Mouse (Mus musculus) intestine, embryonic 15.5 days (tissue): ENCODE results near the gene Tmem161b. TPM values are rescaled to one million over a fixed set of nuclear protein-coding genes. Genes with fewer than 3 reads are reported as not detected.
"Not testable (repeated sequence)": the region's sequence is repeated elsewhere in the genome, so short reads cannot be mapped to it uniquely, and the experiment has no call there.

ENCODE experiments used
- ATAC-seq: fragments of 200-750 bp; cut with Nextera tagmentation; 2 replicates; pipeline ENCODE4 v1.8.0; 2017; ENCODE audit warnings: moderate TSS enrichment, moderate library complexity
- H3K27ac ChIP-seq: fragments of 300-500 bp; sonication (generic); 2 replicates; pipeline ENCODE4 v1.5.1; 2015; ENCODE audit warnings: mild to moderate bottlenecking, inconsistent platforms
- H3K27me3 ChIP-seq: fragments of 300-500 bp; sonication (generic); replicated peaks from 2 replicates; pipeline ENCODE4 v1.6.1; 2015; ENCODE audit warnings: inconsistent platforms
- H3K36me3 ChIP-seq: fragments of 300-500 bp; sonication (generic); 2 replicates; pipeline ENCODE4 v1.6.1; 2015; ENCODE audit warnings: inconsistent platforms
- H3K4me1 ChIP-seq: fragments of 300-500 bp; sonication (generic); replicated peaks from 2 replicates; pipeline ENCODE4 v1.6.1; 2015; ENCODE audit warnings: inconsistent platforms
- H3K4me2 ChIP-seq: fragments of 300-500 bp; sonication (generic); replicated peaks from 2 replicates; pipeline ENCODE4 v1.6.1; 2015; ENCODE audit warnings: mild to moderate bottlenecking, inconsistent platforms
- H3K4me3 ChIP-seq: fragments of 300-500 bp; sonication (generic); replicated peaks from 2 replicates; pipeline ENCODE4 v1.5.1; 2015; ENCODE audit warnings: inconsistent platforms
- H3K9ac ChIP-seq: fragments of 300-500 bp; sonication (generic); 2 replicates; pipeline ENCODE4 v1.6.1; 2015; ENCODE audit warnings: inconsistent platforms
- H3K9me3 ChIP-seq: fragments of 300-500 bp; sonication (generic); 2 replicates; pipeline ENCODE4 v1.6.1; 2016; ENCODE audit warnings: inconsistent platforms
- WGBS: fragments of 180-500 bp; shearing (Covaris S2); methylation state at CpG from one replicate; pipeline ENCODE4 v1.1.7; 2015; 5-methylcytosine and 5-hydroxymethylcytosine counted together
- polyA plus RNA-seq: library from polyadenylated mRNA; unstranded; fragments of >200 nt; fragmentation: Nextera tagmentation; extraction: Ambion mirVana; gene quantifications from 2 replicates; pipeline ENCODE4 v1.2.1, GENCODE M21; 2015

Gene Tmem161b
- 25.0 and 30.1 TPM in 2 replicates for polyA plus RNA-seq

DNA sequence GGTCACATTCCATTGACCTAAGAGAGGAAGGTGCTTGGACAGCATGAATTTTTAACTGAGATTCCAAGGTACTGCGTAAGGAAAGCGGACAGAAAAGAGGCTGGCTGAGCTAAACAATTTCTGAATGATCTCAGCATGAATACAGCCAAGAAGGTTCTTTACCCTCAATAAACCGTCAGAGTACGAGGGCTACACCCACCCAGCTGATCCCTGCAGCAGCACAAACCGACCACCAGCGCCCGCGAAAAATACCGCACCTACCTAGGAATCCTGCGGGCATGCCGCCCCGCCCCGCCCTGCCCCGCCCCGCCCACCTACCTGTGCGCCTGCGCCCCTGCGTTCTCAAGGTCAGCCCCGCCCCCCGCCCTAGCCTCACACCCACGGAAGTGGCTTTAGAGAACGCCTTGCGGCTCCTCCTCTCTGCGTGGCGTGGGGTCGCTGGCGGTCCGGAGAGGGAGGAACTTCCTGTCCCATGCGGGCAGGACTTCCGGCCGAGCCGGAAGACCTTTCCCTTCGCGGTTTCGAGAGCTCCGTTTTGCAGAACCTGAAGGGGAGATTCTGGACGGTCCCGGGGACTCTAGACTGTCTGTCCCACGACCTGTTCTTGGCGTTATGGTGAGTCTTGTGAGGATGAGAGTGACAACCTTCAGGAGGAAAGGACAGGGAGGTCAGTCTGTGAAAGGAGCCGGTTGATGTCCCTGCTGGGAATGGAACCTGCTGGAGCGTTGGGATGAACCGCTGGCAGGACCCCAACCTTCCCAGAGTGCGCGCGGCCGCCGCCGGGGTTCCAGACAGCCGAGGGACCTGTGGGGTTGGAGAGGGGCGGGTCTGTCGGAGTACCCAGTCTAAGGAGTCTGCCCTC, at the start of gene Tmem161b:
Gene Tmem161b (plus strand): TSS at position 477 of the 862 bp plus-strand sequence.
- peak within 1 kb of the TSS; percentile 74 for H3K27ac ChIP-seq
- ATAC-seq, result peak; percentile 98
- no peaks in the 10 kb centered on the region; the same call in 1 of the 2 replicates for H3K4me1 ChIP-seq
- H3K4me2 ChIP-seq, result peak within 1 kb of the TSS; percentile 77
- WGBS, result under 1% methylated on average over 50 of the region's 52 CpGs
- peak within 1 kb of the TSS; percentile 71 for H3K4me3 ChIP-seq
- no peaks in the 10 kb centered on the region for H3K36me3 ChIP-seq
- H3K9ac ChIP-seq, result peak within 1 kb of the TSS; percentile 68
- no peaks in the 10 kb centered on the region for H3K9me3 ChIP-seq
- no peaks in the 10 kb centered on the region for H3K27me3 ChIP-seq

DNA sequence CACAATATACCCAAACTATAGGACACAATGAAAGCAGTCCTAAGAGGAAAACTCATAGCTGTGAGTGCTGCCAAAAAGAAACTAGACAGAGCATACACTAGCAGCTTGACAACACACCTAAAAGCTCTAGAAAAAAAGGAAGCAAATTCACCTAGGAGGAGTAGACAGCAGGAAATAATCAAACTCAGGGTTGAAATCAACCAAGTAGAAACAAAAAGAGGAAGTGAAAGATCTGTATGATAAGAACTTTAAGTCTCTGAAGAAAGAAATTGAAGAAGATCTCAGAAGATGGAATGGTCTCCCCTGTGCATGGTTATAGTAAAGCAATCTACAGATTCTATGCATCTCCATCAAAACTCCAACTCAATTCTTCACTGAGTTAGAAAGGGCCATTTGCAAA, 36.3 kb upstream of the Tmem161b start:
- not testable (repeated sequence) for H3K9me3 ChIP-seq, H3K27me3 ChIP-seq, H3K4me2 ChIP-seq, H3K36me3 ChIP-seq, ATAC-seq, H3K4me3 ChIP-seq, H3K27ac ChIP-seq, H3K4me1 ChIP-seq, H3K9ac ChIP-seq

DNA sequence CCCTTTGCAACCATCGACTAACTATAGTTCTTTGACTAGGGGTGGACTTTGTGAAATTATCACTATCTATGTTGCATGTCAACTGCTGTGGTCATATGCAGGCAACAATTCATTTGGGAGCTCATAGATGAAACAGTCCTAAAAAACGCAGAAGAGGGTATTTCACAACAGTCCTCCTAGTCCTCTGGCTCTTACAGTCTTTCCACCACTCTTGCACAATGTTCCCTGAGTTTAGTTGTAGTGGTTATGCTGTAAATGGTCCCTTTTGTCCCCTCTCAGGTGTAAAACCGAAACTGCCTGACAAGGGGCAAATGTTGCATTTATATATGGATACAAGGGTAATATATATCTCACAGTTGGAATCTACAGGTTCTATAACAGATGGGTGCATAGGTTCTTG, 29.4 kb upstream of the Tmem161b start:
- H3K36me3 ChIP-seq, result no peaks in the 10 kb centered on the region
- H3K27me3 ChIP-seq, result no peaks in the 10 kb centered on the region
- H3K9me3 ChIP-seq, result no peaks in the 10 kb centered on the region
- no peak overlapping the region for H3K27ac ChIP-seq
- H3K4me1 ChIP-seq, result no peaks in the 10 kb centered on the region
- no peak for ATAC-seq
- WGBS, result 81% methylated on average over 3 of the region's 3 CpGs
- H3K4me3 ChIP-seq, result no peak overlapping the region
- no peak overlapping the region for H3K4me2 ChIP-seq
- no peak overlapping the region for H3K9ac ChIP-seq

DNA sequence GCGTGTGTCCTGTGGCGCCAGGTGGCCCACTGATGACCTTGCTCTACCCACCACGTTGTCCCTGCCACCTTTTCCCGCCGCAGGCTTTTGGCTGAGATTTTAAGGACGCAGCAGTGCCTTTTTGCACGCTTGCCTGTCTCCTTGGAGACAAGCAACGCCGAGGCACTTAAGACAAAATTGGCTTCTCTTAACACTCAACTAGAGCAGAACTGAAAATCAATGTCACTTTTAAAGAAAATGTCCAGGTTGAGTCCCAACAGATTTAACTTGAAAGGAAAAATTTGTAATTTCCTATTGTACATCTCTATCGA, 541 bp downstream of the Tmem161b start:
- Histone ChIP-seq H3K9me3 (no peaks in the 10 kb centered on the region), H3K27me3 (no peaks in the 10 kb centered on the region), H3K4me2 (peak overlapping the region; percentile 77), H3K36me3 (no peaks in the 10 kb centered on the region), H3K4me3 (peak overlapping the region; percentile 71), H3K9ac (peak overlapping the region; percentile 68), H3K4me1 (no peaks in the 10 kb centered on the region; the same call in 1 of the 2 replicates), H3K27ac (peak overlapping the region; percentile 74)
- whole genome bisulfite sequencing, result 2% methylated on average over 10 of the region's 10 CpGs
- no peak for ATAC-seq

DNA sequence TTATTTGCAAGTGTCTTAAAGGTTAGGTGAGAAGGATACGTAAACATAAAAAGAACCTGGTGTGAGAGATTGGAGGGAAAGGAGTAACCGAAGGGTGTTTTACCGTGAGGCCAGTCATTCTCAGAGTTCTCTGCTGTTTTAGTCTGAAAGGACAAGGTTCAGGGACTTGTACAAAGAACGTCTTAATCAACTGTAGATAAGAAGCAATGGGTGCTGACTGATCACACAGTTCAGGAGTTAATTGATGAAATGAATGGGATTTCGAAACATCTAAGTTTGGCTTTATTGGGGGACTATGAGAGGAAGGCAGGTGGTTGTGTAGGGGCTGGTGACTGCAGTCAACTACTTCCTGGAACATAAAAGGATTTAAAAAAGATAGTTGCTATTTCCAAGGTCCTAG, 922 bp downstream of the Tmem161b start:
- H3K4me2 ChIP-seq, result peak overlapping the region; percentile 77
- no peaks in the 10 kb centered on the region; the same call in 1 of the 2 replicates for H3K4me1 ChIP-seq
- 40% methylated on average over 5 of the region's 5 CpGs for WGBS
- peak; percentile 72 for ATAC-seq
- H3K36me3 ChIP-seq, result no peaks in the 10 kb centered on the region
- no peaks in the 10 kb centered on the region for H3K9me3 ChIP-seq
- peak overlapping the region; percentile 68 for H3K9ac ChIP-seq
- H3K27ac ChIP-seq, result peak overlapping the region; percentile 74
- H3K4me3 ChIP-seq, result peak overlapping the region; percentile 71
- H3K27me3 ChIP-seq, result no peaks in the 10 kb centered on the region

DNA sequence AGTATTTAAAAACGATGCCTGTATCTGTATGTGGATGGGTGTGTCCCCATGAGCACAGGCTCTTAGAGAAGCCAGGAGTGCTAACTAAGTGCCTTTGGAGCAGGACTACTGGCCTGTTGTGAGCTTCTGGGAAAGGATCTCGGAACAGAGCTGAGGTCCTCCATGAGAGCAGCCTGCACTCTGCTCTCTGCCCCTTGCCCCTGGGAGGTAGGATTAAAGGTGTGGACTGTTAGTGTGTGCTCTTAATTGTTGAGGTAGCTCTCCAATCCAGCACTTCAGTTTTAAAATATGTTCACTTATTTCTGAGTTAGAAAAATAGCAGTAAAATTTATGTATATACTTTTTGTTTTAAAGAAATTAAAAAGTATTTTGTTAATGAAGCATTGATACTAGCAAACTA, 11.9 kb downstream of the Tmem161b start:
- Histone ChIP-seq H3K9me3 (no peaks in the 10 kb centered on the region), H3K4me3 (no peak overlapping the region), H3K27ac (no peak overlapping the region), H3K36me3 (no peaks in the 10 kb centered on the region; the same call in 1 of the 2 replicates), H3K27me3 (no peaks in the 10 kb centered on the region), H3K9ac (no peak overlapping the region), H3K4me1 (no peaks in the 10 kb centered on the region), H3K4me2 (no peak overlapping the region)
- peak; percentile 75; the same call in 1 of the 2 replicates for ATAC-seq
- 80% methylated on average over 2 of the region's 2 CpGs for WGBS

DNA sequence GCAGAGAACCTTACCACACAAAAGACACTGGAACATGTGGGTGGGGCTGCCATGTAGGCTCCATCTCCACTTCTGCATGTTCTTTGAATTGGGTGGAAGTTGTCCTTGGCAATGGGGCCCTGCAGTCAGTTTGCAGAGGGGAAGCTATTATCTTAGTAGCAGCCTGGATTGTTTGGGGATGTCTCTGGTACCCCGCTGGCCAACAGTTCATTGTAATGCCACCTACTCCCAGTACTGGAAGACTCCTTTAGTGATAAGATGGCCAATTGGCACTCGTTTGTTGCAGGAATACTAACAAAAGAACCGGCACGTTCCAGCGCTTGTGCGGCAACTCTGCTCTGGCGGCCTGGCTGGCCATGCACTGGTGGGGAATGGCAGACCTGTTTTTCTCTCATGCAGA, 14.7 kb downstream of the Tmem161b start:
- Histone ChIP-seq H3K36me3 (no peaks in the 10 kb centered on the region; the same call in 1 of the 2 replicates), H3K9ac (no peak overlapping the region), H3K9me3 (no peaks in the 10 kb centered on the region), H3K4me2 (no peak overlapping the region), H3K27ac (no peak overlapping the region), H3K4me3 (no peak overlapping the region), H3K27me3 (no peaks in the 10 kb centered on the region), H3K4me1 (no peaks in the 10 kb centered on the region)
- ATAC-seq, result no peak
- 94% methylated on average over 7 of the region's 7 CpGs for WGBS

DNA sequence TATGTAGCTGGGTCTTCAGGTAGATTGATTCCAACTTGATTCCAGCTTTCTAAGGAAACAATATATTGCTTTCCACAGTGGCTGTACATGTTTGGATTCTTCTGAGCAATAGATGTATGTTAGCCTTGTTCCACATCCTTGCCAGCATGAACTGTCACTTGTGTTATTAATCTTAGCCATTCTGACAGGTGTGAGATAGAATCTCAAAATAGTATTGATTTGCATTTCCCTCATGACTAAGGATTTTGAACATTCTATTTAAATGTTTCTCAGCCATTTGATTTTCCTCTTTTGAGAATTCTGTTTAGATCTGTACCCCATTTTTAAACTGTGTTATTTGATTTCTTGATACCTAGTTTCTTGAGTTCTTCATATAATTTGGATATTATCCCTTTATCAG, 16.1 kb downstream of the Tmem161b start:
- Histone ChIP-seq H3K9ac (no peak overlapping the region), H3K9me3 (no peaks in the 10 kb centered on the region), H3K4me3 (no peak overlapping the region), H3K4me2 (no peak overlapping the region), H3K27ac (no peak overlapping the region), H3K27me3 (no peaks in the 10 kb centered on the region), H3K4me1 (no peaks in the 10 kb centered on the region), H3K36me3 (no peaks in the 10 kb centered on the region; the same call in 1 of the 2 replicates)
- no peak for ATAC-seq

DNA sequence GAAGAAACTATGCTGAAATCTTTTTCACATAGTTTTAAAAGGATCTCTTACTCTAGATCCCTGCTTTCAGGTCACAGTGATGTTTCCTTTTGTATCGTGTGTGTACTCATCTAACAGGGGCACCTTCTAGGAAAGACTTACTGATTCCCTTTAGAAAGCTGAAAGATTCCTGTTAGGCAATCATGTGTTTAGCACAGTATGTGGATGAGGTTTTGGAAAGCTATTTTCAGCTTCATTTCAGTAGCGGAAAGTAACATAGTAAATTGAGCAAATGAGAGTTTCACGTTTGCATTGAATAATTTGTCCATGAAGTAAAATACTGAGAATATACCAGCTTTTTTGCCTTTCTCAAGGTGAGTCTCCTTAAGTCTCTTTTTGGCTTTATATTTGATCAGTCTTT, 26.0 kb downstream of the Tmem161b start:
- Histone ChIP-seq H3K4me2 (no peak overlapping the region), H3K9ac (no peak overlapping the region), H3K36me3 (no peaks in the 10 kb centered on the region), H3K4me1 (no peaks in the 10 kb centered on the region), H3K27me3 (no peaks in the 10 kb centered on the region), H3K4me3 (no peak overlapping the region), H3K27ac (no peak overlapping the region), H3K9me3 (no peaks in the 10 kb centered on the region)
- ATAC-seq, result no peak
- 87% methylated on average over 3 of the region's 3 CpGs for WGBS

DNA sequence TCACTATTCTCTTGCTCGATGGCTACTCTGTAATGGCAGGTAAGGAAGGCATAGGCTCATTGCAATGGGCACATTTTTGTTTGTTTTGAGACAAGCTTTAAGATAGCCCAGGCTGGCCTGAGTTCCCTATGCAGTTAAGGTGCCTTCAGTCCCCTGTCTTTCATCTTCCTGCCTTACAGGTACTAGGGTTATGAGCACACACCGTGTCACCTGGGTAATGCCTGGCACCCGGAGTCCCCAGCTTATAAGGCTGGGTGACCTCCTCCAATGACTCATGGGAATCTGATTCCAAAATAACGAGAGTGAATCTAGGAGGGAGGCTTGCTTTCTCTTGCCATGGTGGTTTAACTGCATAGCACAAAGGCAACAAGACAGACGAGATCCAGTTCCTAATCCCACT, 29.2 kb downstream of the Tmem161b start:
- no peaks in the 10 kb centered on the region for H3K36me3 ChIP-seq
- no peak for ATAC-seq
- 81% methylated on average over 5 of the region's 5 CpGs for WGBS
- H3K4me3 ChIP-seq, result no peak overlapping the region
- no peak overlapping the region for H3K4me2 ChIP-seq
- no peaks in the 10 kb centered on the region for H3K27me3 ChIP-seq
- H3K9ac ChIP-seq, result no peak overlapping the region
- H3K27ac ChIP-seq, result no peak overlapping the region
- H3K4me1 ChIP-seq, result no peaks in the 10 kb centered on the region
- H3K9me3 ChIP-seq, result no peaks in the 10 kb centered on the region

DNA sequence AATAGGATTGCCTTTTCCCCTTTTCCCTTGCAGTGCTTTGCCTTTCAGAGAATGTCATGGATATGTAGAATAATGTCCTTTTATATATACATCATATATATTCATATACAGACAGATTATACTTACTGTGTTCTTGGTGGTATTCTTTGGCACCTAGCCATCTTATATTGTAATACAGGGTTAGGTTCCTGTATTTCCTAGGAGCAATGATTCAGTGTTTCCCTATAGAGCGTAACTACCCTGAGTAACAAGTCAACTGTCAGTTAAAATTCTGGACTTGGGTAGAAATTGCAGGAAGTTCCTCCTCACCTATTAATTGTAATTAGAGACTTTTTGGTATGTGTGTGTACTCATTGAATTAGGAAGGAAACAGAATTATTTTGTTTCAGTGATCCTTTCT, 33.0 kb downstream of the Tmem161b start:
- H3K4me3 ChIP-seq, result no peak overlapping the region
- H3K4me2 ChIP-seq, result no peak overlapping the region
- H3K27me3 ChIP-seq, result no peaks in the 10 kb centered on the region
- 96% methylated on average over 1 of the region's 1 CpGs for WGBS
- no peak for ATAC-seq
- no peak overlapping the region for H3K27ac ChIP-seq
- peaks cover 3% of the 10 kb centered on the region; the same call in 1 of the 2 replicates for H3K36me3 ChIP-seq
- no peak overlapping the region for H3K9ac ChIP-seq
- no peaks in the 10 kb centered on the region for H3K4me1 ChIP-seq
- no peaks in the 10 kb centered on the region for H3K9me3 ChIP-seq

DNA sequence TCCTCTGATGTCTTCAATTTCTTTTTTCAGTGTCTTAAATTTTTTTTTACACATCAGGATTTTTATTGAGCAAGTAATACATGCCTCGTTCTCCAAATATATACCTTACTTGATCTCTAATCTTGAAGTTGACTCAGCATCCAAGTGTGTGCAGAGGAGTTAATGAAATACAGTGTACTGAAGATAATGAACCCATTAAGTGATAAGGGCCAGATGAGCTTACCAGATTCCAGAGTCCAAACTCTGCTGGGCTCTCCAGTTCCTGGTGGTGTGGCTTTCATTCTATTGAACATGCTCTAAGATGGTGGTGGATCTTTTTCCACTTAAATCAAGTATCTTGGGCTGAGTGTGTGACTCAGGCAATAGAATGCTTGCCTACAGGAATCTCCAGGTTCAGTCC, 42.3 kb downstream of the Tmem161b start:
- H3K4me2 ChIP-seq, H3K9me3 ChIP-seq, H3K27ac ChIP-seq, H3K4me1 ChIP-seq, H3K4me3 ChIP-seq, H3K27me3 ChIP-seq, H3K9ac ChIP-seq, H3K36me3 ChIP-seq: not testable (repeated sequence)
- 74% methylated on average over 1 of the region's 1 CpGs for whole genome bisulfite sequencing
- peak; percentile 94 for ATAC-seq

DNA sequence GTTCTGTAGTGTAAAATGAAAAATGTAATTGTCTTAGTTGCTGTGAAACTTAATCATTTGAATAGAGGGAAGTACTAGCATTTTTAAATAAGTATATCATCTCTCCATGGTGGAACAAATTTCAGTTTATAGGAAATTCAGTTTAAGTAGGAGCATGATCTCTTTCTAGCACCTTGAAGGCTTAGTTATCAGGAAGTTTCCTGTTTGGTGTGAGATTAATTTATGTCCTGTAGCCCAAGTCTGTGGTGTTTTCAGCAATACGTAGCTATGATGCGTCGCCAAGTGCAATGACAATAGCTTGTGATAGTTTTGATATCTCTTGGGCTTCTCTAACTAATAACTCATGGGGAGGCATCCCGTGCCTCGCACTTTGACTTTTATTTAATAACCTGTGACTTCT, 54.1 kb downstream of the Tmem161b start:
- Histone ChIP-seq H3K9me3 (no peaks in the 10 kb centered on the region), H3K36me3 (no peaks in the 10 kb centered on the region), H3K9ac (no peak overlapping the region), H3K4me2 (no peak overlapping the region), H3K27ac (no peak overlapping the region), H3K27me3 (no peaks in the 10 kb centered on the region), H3K4me1 (no peaks in the 10 kb centered on the region), H3K4me3 (no peak overlapping the region)
- no peak for ATAC-seq
- WGBS, result 93% methylated on average over 5 of the region's 5 CpGs
